Mouse (Mus musculus): ENCODE measurements around the gene Rabl6. TPM values are rescaled to one million over a fixed set of nuclear protein-coding genes. Genes with fewer than 3 reads are reported as not detected.

Rabl6 gene
- polyA plus RNA-seq, 1 experiment from 2014 or later = 44.3 TPM

DNA sequence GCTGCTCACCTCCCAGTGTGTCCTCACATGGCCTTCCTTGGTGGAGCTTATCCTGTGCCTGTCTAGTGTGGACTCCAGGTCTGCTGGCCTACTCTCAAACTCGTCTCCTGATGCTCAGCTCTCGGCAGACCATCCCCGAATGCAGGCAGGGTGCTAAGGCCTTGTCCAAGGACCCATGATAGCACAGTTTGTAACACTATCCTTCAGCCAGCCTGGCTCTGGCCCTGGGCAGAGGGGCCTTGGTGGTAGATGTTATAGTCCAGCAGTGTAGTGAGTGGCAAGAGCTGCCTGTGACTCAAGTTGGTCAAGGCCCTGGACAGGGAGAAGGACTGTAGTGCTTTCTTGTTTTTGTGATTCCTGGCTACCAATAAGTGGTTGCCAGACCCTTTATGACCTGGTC is 25.3 kb upstream of the Rabl6 start:
- no peaks in the 10 kb centered on the region for H3K27me3 ChIP-seq (ENCODE audit: control insufficient read depth, insufficient read depth, low read length)
- 73% methylated on average over 3 of the region's 3 CpGs for WGBS
- no peak for DNase-seq (ENCODE audit: low spot score)
- no peaks in the 10 kb centered on the region for H3K4me1 ChIP-seq (ENCODE audit: control insufficient read depth, insufficient read depth, low read length)
- H3K9me3 ChIP-seq (replicated peaks; ENCODE audit: control insufficient read depth, low read length) = no peaks in the 10 kb centered on the region
- no peaks in the 10 kb centered on the region for H3K36me3 ChIP-seq (replicated peaks; ENCODE audit: control insufficient read depth, insufficient read depth, low read depth, low read length)
- H3K27ac ChIP-seq (replicated peaks; ENCODE audit: low read depth, low read length) = no peak overlapping the region
- no peak overlapping the region for H3K4me3 ChIP-seq (ENCODE audit: low read depth, low read length)
- no peak overlapping the region for H3K9ac ChIP-seq (replicated peaks; ENCODE audit: low read length)
- no peak overlapping the region for H3K4me2 ChIP-seq (ENCODE audit: low read depth, low read length)
- no peak for ATAC-seq (replicated peaks; ENCODE audit: insufficient number of reproducible peaks, low FRiP score, low TSS enrichment, low read depth)

DNA sequence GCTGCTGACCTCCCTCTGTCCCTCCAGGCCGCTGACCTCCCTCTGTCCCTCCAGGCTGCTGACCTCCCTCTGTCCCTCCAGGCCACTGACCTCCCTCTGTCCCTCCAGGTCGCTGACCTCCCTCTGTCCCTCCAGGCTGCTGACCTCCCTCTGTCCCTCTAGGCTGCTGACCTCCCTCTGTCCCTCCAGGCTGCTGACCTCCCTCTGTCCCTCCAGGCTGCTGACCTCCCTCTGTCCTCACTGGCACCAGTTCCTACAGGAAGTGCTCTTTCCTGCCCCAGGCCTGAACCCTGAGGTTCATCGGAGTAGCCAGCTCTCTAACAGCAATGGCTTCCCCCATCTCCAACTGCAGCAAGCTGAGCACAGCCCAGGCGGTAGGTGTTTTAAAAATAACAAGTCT is 20.4 kb upstream of the Rabl6 start:
- H3K4me3 ChIP-seq (ENCODE audit: low read depth, low read length) = no peak overlapping the region
- DNase-seq (ENCODE audit: low spot score) = no peak
- H3K27me3 ChIP-seq (ENCODE audit: control insufficient read depth, insufficient read depth, low read length) = no peaks in the 10 kb centered on the region
- no peak overlapping the region for H3K27ac ChIP-seq (replicated peaks; ENCODE audit: low read depth, low read length)
- no peak overlapping the region for H3K9ac ChIP-seq (replicated peaks; ENCODE audit: low read length)
- WGBS = 38% methylated on average over 3 of the region's 4 CpGs
- H3K4me2 ChIP-seq (ENCODE audit: low read depth, low read length) = no peak overlapping the region
- no peaks in the 10 kb centered on the region for H3K4me1 ChIP-seq (ENCODE audit: control insufficient read depth, insufficient read depth, low read length)
- no peaks in the 10 kb centered on the region for H3K9me3 ChIP-seq (replicated peaks; ENCODE audit: control insufficient read depth, low read length)
- H3K36me3 ChIP-seq (replicated peaks; ENCODE audit: control insufficient read depth, insufficient read depth, low read depth, low read length) = no peaks in the 10 kb centered on the region
- ATAC-seq (replicated peaks; ENCODE audit: insufficient number of reproducible peaks, low FRiP score, low TSS enrichment, low read depth) = no peak

DNA sequence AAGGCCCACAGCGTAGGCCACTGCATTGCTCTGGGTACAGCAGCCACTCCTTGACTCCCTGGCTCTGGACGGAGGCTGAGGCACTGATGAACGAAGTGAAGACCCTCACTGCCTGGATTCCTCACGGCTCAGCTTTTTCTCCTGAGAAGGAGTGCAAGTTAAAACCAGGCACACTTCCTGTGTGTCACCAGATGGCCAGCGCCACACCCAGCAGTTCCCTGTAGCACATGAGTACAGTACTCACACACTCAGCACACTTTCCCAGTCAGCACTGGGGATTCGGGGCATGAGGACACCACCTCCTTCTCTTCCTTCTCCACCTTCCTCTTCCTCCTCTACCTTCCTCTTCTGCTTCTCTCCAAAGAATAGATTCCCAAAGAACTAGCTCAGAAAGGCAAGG is 19.5 kb upstream of the Rabl6 start, which contains the start of gene Fcna:
TSS of gene Fcna (minus strand) at position 220 of the 400 bp plus-strand sequence.
- no peak for ATAC-seq (replicated peaks; ENCODE audit: insufficient number of reproducible peaks, low FRiP score, low TSS enrichment, low read depth)
- Histone ChIP-seq H3K4me1 (ENCODE audit: control insufficient read depth, insufficient read depth, low read length) (no peaks in the 10 kb centered on the region), H3K27ac (replicated peaks; ENCODE audit: low read depth, low read length) (no peak within 1 kb of the TSS), H3K9me3 (replicated peaks; ENCODE audit: control insufficient read depth, low read length) (no peaks in the 10 kb centered on the region), H3K4me2 (ENCODE audit: low read depth, low read length) (no peak within 1 kb of the TSS), H3K4me3 (ENCODE audit: low read depth, low read length) (no peak within 1 kb of the TSS), H3K27me3 (ENCODE audit: control insufficient read depth, insufficient read depth, low read length) (no peaks in the 10 kb centered on the region), H3K36me3 (replicated peaks; ENCODE audit: control insufficient read depth, insufficient read depth, low read depth, low read length) (no peaks in the 10 kb centered on the region), H3K9ac (replicated peaks; ENCODE audit: low read length) (no peak within 1 kb of the TSS)
- WGBS = 80% methylated on average over 6 of the region's 6 CpGs
- no peak for DNase-seq (ENCODE audit: low spot score)

DNA sequence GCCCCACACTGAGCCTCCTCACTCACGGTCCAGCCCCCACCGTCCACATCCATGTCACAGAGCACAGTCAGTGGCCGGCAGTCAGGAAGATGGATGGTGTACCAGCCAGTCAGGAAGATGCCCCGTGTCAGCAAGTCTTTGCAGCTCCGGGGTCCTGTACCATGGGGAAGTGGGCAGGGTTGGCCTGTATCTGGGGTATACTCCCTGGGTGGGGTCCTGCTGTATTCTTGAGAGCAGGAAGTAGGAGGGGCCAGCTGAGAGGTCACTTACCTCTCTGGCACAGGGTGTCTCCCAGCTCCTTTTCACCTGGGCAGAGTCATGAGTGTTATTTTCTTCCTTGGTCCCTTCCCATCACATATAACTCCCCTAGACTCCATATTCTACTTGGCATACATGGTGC is 17.7 kb upstream of the Rabl6 start:
- ATAC-seq (replicated peaks; ENCODE audit: insufficient number of reproducible peaks, low FRiP score, low TSS enrichment, low read depth) (no peak), DNase-seq (ENCODE audit: low spot score) (no peak)
- Histone ChIP-seq H3K36me3 (replicated peaks; ENCODE audit: control insufficient read depth, insufficient read depth, low read depth, low read length) (no peaks in the 10 kb centered on the region), H3K9ac (replicated peaks; ENCODE audit: low read length) (no peak overlapping the region), H3K27me3 (ENCODE audit: control insufficient read depth, insufficient read depth, low read length) (no peaks in the 10 kb centered on the region), H3K4me3 (ENCODE audit: low read depth, low read length) (no peak overlapping the region), H3K27ac (replicated peaks; ENCODE audit: low read depth, low read length) (no peak overlapping the region), H3K4me2 (ENCODE audit: low read depth, low read length) (no peak overlapping the region), H3K9me3 (replicated peaks; ENCODE audit: control insufficient read depth, low read length) (no peaks in the 10 kb centered on the region), H3K4me1 (ENCODE audit: control insufficient read depth, insufficient read depth, low read length) (no peaks in the 10 kb centered on the region)
- 66% methylated on average over 5 of the region's 5 CpGs for WGBS

DNA sequence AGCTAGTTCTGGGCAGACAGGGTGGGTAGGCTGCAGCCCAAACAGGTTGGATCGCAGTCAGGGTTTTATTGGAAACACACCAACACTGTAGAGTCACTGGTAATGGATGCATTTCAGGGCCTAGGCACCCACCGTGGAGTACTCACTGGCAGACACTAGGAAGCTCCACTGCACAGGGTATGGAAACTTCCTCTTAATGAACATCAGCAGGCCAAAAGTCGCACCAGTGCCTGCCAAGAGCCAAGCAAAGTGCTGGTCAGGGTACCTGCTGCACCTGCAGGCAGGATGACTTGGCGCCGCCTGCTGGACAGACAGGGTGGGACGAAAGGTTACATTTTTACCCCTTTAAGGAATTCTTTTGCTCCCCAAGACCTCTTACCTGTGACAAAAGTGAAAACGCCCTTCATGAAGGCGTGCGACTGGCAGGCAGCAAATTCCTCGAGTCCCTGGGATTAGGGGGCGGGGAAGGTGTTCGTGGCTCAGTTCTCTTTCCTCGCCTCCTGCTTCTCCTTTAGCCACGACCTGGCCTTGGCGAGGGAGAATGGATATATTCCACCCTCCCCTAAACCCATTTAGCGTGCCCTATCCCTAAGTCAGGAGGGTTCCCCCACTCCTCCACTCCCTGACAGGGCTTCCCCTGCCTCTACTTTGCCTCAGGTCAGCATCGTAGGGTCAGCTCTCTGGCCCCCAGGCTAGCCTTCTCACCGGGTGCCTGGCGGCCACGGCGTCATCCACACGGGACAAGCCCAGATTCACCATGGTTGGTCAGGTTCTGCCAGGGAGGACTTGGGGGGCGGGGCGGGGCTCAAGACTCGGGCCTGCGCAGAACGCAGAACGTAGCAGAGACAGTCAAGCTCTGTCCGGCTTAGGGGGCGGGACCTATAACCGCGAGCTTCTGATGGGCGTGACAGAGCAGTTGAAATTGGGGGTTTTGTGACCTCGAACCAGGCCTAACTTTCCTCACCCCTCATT is 13.2 kb upstream of the Rabl6 start, which contains the start of gene Tmem141:
TSS of gene Tmem141 (minus strand) at position 777 of the 972 bp plus-strand sequence.
- DNase-seq (ENCODE audit: low spot score) (peak; percentile 85), ATAC-seq (replicated peaks; ENCODE audit: insufficient number of reproducible peaks, low FRiP score, low TSS enrichment, low read depth) (peak; percentile 88)
- WGBS = 6% methylated on average over 34 of the region's 34 CpGs
- peak within 1 kb of the TSS; percentile 36 for H3K4me3 ChIP-seq (ENCODE audit: low read depth, low read length)
- H3K27me3 ChIP-seq (ENCODE audit: control insufficient read depth, insufficient read depth, low read length) = peaks cover 13% of the 10 kb centered on the region
- no peak within 1 kb of the TSS for H3K27ac ChIP-seq (replicated peaks; ENCODE audit: low read depth, low read length)
- H3K36me3 ChIP-seq (replicated peaks; ENCODE audit: control insufficient read depth, insufficient read depth, low read depth, low read length) = no peaks in the 10 kb centered on the region
- H3K4me2 ChIP-seq (ENCODE audit: low read depth, low read length) = peak within 1 kb of the TSS; percentile 71
- no peaks in the 10 kb centered on the region for H3K4me1 ChIP-seq (ENCODE audit: control insufficient read depth, insufficient read depth, low read length)
- peak within 1 kb of the TSS; percentile 71 for H3K9ac ChIP-seq (replicated peaks; ENCODE audit: low read length)
- no peaks in the 10 kb centered on the region for H3K9me3 ChIP-seq (replicated peaks; ENCODE audit: control insufficient read depth, low read length)

DNA sequence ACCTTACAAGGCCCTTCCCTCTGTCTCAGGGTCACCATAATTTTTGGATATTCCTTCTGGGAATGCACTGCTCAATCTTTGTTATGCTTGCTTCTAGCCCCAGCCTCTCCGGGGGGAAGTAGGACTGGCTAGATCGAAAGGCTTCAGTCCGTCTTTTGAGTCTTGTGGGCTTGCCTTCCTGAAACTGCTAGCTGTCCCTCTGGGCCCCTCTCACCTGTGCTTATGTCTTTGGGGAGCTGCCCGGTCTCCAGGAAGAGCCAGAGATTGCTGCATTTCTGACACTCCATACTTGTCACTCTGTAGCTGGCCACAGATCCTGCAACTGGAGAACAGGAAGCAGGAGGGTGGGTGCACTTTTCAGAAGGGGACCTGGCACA is 12.5 kb upstream of the Rabl6 start:
- 79% methylated on average over 4 of the region's 4 CpGs for WGBS
- ATAC-seq (replicated peaks; ENCODE audit: insufficient number of reproducible peaks, low FRiP score, low TSS enrichment, low read depth) (no peak), DNase-seq (ENCODE audit: low spot score) (no peak)
- H3K36me3 ChIP-seq (replicated peaks; ENCODE audit: control insufficient read depth, insufficient read depth, low read depth, low read length) = no peaks in the 10 kb centered on the region
- H3K4me2 ChIP-seq (ENCODE audit: low read depth, low read length) = no peak overlapping the region
- no peak overlapping the region for H3K9ac ChIP-seq (replicated peaks; ENCODE audit: low read length)
- H3K27me3 ChIP-seq (ENCODE audit: control insufficient read depth, insufficient read depth, low read length) = peaks cover 20% of the 10 kb centered on the region
- no peak overlapping the region for H3K4me3 ChIP-seq (ENCODE audit: low read depth, low read length)
- H3K27ac ChIP-seq (replicated peaks; ENCODE audit: low read depth, low read length) = no peak overlapping the region
- no peaks in the 10 kb centered on the region for H3K4me1 ChIP-seq (ENCODE audit: control insufficient read depth, insufficient read depth, low read length)
- H3K9me3 ChIP-seq (replicated peaks; ENCODE audit: control insufficient read depth, low read length) = no peaks in the 10 kb centered on the region

DNA sequence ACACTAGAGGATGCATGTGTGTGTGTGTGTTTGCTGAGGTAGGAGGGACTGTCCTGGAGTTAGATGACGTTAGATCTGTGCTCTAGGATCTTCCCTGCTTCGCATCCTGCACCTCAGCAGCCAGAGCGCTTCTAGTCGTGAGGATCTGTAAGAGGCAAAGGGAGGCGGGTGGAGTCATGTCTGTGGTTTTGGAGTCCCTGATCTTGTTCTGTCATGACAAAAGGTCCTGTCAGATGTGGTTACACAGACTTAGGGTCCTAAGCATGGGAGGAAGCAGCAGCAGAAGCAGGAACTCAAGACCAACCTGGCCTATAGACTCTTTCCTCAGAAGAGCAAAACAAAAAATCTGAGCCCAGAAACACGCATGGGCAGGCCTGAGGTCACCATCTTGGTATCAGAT is 12.1 kb upstream of the Rabl6 start:
- no peak for ATAC-seq (replicated peaks; ENCODE audit: insufficient number of reproducible peaks, low FRiP score, low TSS enrichment, low read depth)
- no peak overlapping the region for H3K27ac ChIP-seq (replicated peaks; ENCODE audit: low read depth, low read length)
- no peaks in the 10 kb centered on the region for H3K36me3 ChIP-seq (replicated peaks; ENCODE audit: control insufficient read depth, insufficient read depth, low read depth, low read length)
- no peaks in the 10 kb centered on the region for H3K9me3 ChIP-seq (replicated peaks; ENCODE audit: control insufficient read depth, low read length)
- DNase-seq (ENCODE audit: low spot score) = no peak
- 78% methylated on average over 6 of the region's 6 CpGs for WGBS
- no peaks in the 10 kb centered on the region for H3K4me1 ChIP-seq (ENCODE audit: control insufficient read depth, insufficient read depth, low read length)
- no peak overlapping the region for H3K4me2 ChIP-seq (ENCODE audit: low read depth, low read length)
- peaks cover 24% of the 10 kb centered on the region for H3K27me3 ChIP-seq (ENCODE audit: control insufficient read depth, insufficient read depth, low read length)
- no peak overlapping the region for H3K9ac ChIP-seq (replicated peaks; ENCODE audit: low read length)
- H3K4me3 ChIP-seq (ENCODE audit: low read depth, low read length) = no peak overlapping the region

DNA sequence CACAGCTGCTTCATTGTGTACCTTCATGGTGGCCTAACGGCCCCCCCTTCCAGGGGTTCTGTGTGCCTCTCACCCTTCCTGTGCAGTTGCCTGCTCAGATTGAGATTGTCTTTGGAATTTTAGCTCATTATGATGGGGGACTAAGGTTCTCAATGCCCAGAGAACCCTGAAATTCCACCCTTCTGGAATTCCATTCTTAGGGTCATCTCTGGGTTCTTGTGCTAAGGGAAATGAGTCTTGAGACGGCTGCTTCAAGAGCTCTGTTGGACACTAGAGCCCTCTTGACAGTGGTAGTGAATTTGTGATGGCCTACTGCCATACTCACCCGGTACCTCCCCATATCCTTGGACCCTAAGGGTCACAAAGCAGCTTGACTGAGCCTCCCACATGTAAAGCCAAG is 9.3 kb upstream of the Rabl6 start, which contains the start of gene Ccdc183:
TSS of gene Ccdc183 (minus strand) at position 101 of the 400 bp plus-strand sequence.
- Histone ChIP-seq H3K9me3 (replicated peaks; ENCODE audit: control insufficient read depth, low read length) (no peaks in the 10 kb centered on the region), H3K27me3 (ENCODE audit: control insufficient read depth, insufficient read depth, low read length) (peaks cover 26% of the 10 kb centered on the region), H3K9ac (replicated peaks; ENCODE audit: low read length) (no peak within 1 kb of the TSS), H3K27ac (replicated peaks; ENCODE audit: low read depth, low read length) (no peak within 1 kb of the TSS), H3K4me3 (ENCODE audit: low read depth, low read length) (no peak within 1 kb of the TSS), H3K4me2 (ENCODE audit: low read depth, low read length) (no peak within 1 kb of the TSS), H3K4me1 (ENCODE audit: control insufficient read depth, insufficient read depth, low read length) (no peaks in the 10 kb centered on the region), H3K36me3 (replicated peaks; ENCODE audit: control insufficient read depth, insufficient read depth, low read depth, low read length) (no peaks in the 10 kb centered on the region)
- WGBS = 84% methylated on average over 3 of the region's 3 CpGs
- DNase-seq (ENCODE audit: low spot score) = no peak
- no peak for ATAC-seq (replicated peaks; ENCODE audit: insufficient number of reproducible peaks, low FRiP score, low TSS enrichment, low read depth)
